Mouse (Mus musculus): ENCODE results near the gene Pabpc6. TPM values are rescaled to one million over a fixed set of nuclear protein-coding genes. Genes with fewer than 3 reads are reported as not detected.

Gene Pabpc6
- not detected in 2 replicates for polyA plus RNA-seq (2012; rRNA removed)

- WGBS = 92% methylated on average over 36 of the region's 36 CpGs
- DNase-seq (ENCODE audit: low read depth, low spot score) = no peak
Measured at GRCm38 (mm10) chr17:9669283-9669905, at the start of gene Pabpc6. Pabpc6 (minus strand) TSS chr17:9669717.

- no peak for DNase-seq (ENCODE audit: low read depth, low spot score)
- WGBS = 80% methylated on average over 6 of the region's 6 CpGs
Measured at GRCm38 (mm10) chr17:9710910-9711309, 41.4 kb upstream of the Pabpc6 start.

GRCm38 (mm10) chr17:9708888-9709287 is 39.4 kb upstream of the Pabpc6 start:
- no peak for DNase-seq (ENCODE audit: low read depth, low spot score)
- 83% methylated on average over 3 of the region's 3 CpGs for WGBS

GRCm38 (mm10) chr17:9707356-9707755 is 37.8 kb upstream of the Pabpc6 start:
- 66% methylated on average over 1 of the region's 1 CpGs for WGBS
- no peak for DNase-seq (ENCODE audit: low read depth, low spot score)

GRCm38 (mm10) chr17:9697763-9698162 is 28.2 kb upstream of the Pabpc6 start:
- DNase-seq (ENCODE audit: low read depth, low spot score) = no peak
- 77% methylated on average over 7 of the region's 7 CpGs for WGBS

GRCm38 (mm10) chr17:9691251-9691650 is 21.7 kb upstream of the Pabpc6 start:
- DNase-seq (ENCODE audit: low read depth, low spot score) = no peak
- 59% methylated on average over 4 of the region's 4 CpGs for WGBS

GRCm38 (mm10) chr17:9683539-9684155 is 14.1 kb upstream of the Pabpc6 start:
- DNase-seq (ENCODE audit: low read depth, low spot score) = no peak
- 48% methylated on average over 4 of the region's 4 CpGs for WGBS

GRCm38 (mm10) chr17:9680741-9681140 is 11.2 kb upstream of the Pabpc6 start:
- no peak for DNase-seq (ENCODE audit: low read depth, low spot score)
- WGBS = 84% methylated on average over 8 of the region's 8 CpGs

- WGBS = 60% methylated on average over 6 of the region's 6 CpGs
Measured at GRCm38 (mm10) chr17:9675175-9675789, 5.8 kb upstream of the Pabpc6 start.

GRCm38 (mm10) chr17:9667955-9668354 is 1.6 kb downstream of the Pabpc6 start:
- DNase-seq (ENCODE audit: low read depth, low spot score) = no peak
- 89% methylated on average over 9 of the region's 9 CpGs for WGBS

More at GRCm38 (mm10) chr17:9675175-9675789, 5.8 kb upstream of the Pabpc6 start:
- DNase-seq (ENCODE audit: low read depth, low spot score) = no peak

GRCm38 (mm10) chr17:9658651-9659050 is 10.9 kb downstream of the Pabpc6 start:
- WGBS = 65% methylated on average over 5 of the region's 5 CpGs
- DNase-seq (ENCODE audit: low read depth, low spot score) = no peak

GRCm38 (mm10) chr17:9654155-9654554 is 15.4 kb downstream of the Pabpc6 start:
- DNase-seq (ENCODE audit: low read depth, low spot score) = no peak
- 74% methylated on average over 3 of the region's 3 CpGs for WGBS

GRCm38 (mm10) chr17:9647644-9648043 is 21.9 kb downstream of the Pabpc6 start:
- WGBS = 61% methylated on average over 4 of the region's 4 CpGs
- DNase-seq (ENCODE audit: low read depth, low spot score) = no peak

- 81% methylated on average over 7 of the region's 7 CpGs for WGBS
- DNase-seq (ENCODE audit: low read depth, low spot score) = no peak
Measured at GRCm38 (mm10) chr17:9643657-9644180, 25.8 kb downstream of the Pabpc6 start.

GRCm38 (mm10) chr17:9637011-9637410 is 32.5 kb downstream of the Pabpc6 start:
- WGBS = 80% methylated on average over 4 of the region's 4 CpGs
- no peak for DNase-seq (ENCODE audit: low read depth, low spot score)

GRCm38 (mm10) chr17:9632579-9633252 is 36.8 kb downstream of the Pabpc6 start:
- 68% methylated on average over 16 of the region's 16 CpGs for WGBS
- DNase-seq (ENCODE audit: low read depth, low spot score) = no peak

- no peak for DNase-seq (ENCODE audit: low read depth, low spot score)
- WGBS = 37% methylated on average over 5 of the region's 5 CpGs
Measured at GRCm38 (mm10) chr17:9632140-9632539, 37.4 kb downstream of the Pabpc6 start.

GRCm38 (mm10) chr17:9631081-9631480 is 38.4 kb downstream of the Pabpc6 start:
- 74% methylated on average over 1 of the region's 1 CpGs for WGBS
- DNase-seq (ENCODE audit: low read depth, low spot score) = no peak

GRCm38 (mm10) chr17:9627011-9627410 is 42.5 kb downstream of the Pabpc6 start:
- DNase-seq (ENCODE audit: low read depth, low spot score) = no peak

Measured in large intestine, adult 2 months (tissue).